Mouse (Mus musculus) hindbrain, embryonic 16.5 days (tissue): ENCODE measurements around the gene Cbarp. TPM values are rescaled to one million over a fixed set of nuclear protein-coding genes. Genes with fewer than 3 reads are reported as not detected.

Experiments
- ATAC-seq: fragments of 200-750 bp; cut with Nextera tagmentation; 2 replicates; pipeline ENCODE4 v1.8.0; 2017; ENCODE audit warnings: moderate TSS enrichment, moderate library complexity
- H3K27ac ChIP-seq: fragments of 300-500 bp; sonication (generic); 2 replicates; pipeline ENCODE4 v1.5.1; 2014; ENCODE audit warnings: low read depth, mild to moderate bottlenecking, control low read depth, low read length, moderate library complexity
- H3K27me3 ChIP-seq: fragments of 300-500 bp; sonication (generic); replicated peaks from 2 replicates; pipeline ENCODE4 v1.6.1; 2014; ENCODE audit warnings: low read length; ENCODE audit not compliant: control insufficient read depth, insufficient read depth
- H3K36me3 ChIP-seq: fragments of 300-500 bp; sonication (generic); 2 replicates; pipeline ENCODE4 v1.6.1; 2014; ENCODE audit warnings: mild to moderate bottlenecking, low read length, moderate library complexity, mixed read lengths; ENCODE audit not compliant: control insufficient read depth, insufficient read depth
- H3K4me1 ChIP-seq: fragments of 300-500 bp; sonication (generic); 2 replicates; pipeline ENCODE4 v1.6.1; 2014; ENCODE audit warnings: low read depth, low read length; ENCODE audit not compliant: control insufficient read depth, insufficient read depth
- H3K4me2 ChIP-seq: fragments of 300-500 bp; sonication (generic); 2 replicates; pipeline ENCODE4 v1.6.1; 2014; ENCODE audit warnings: mild to moderate bottlenecking, low read length, control low read depth, moderate library complexity
- H3K4me3 ChIP-seq: fragments of 300-500 bp; sonication (generic); 2 replicates; pipeline ENCODE4 v1.5.1; 2014; ENCODE audit warnings: mild to moderate bottlenecking, low read length, control low read depth, moderate library complexity
- H3K9ac ChIP-seq: fragments of 300-500 bp; sonication (generic); 2 replicates; pipeline ENCODE4 v1.6.1; 2014; ENCODE audit warnings: low read depth, mild to moderate bottlenecking, control low read depth, low read length, moderate library complexity
- H3K9me3 ChIP-seq: fragments of 300-500 bp; sonication (generic); 2 replicates; pipeline ENCODE4 v1.6.1; 2014; ENCODE audit warnings: mild to moderate bottlenecking, low read length, moderate library complexity; ENCODE audit not compliant: control insufficient read depth
- WGBS: fragments of 180-500 bp; shearing (Covaris S2); extraction: QIAGEN DNeasy Blood & Tissue Kit; methylation state at CpG from one replicate; pipeline ENCODE4 v1.1.7; 2014; 5-methylcytosine and 5-hydroxymethylcytosine counted together
- polyA plus RNA-seq: library from polyadenylated mRNA; unstranded; fragments of >200 nt; fragmentation: Nextera tagmentation; extraction: Ambion mirVana; gene quantifications from 2 replicates; pipeline ENCODE4 v1.2.1, GENCODE M21; 2015

Gene Cbarp
- polyA plus RNA-seq, 1 experiment from 2014 or later, result 130 TPM

GRCm38 (mm10) chr10:80159021-80159560 is 18.5 kb upstream of the Cbarp start:
- H3K9me3 ChIP-seq, result no peaks in the 10 kb centered on the region
- peak overlapping the region; percentile 91 for H3K27ac ChIP-seq
- peak overlapping the region; percentile 80 for H3K4me2 ChIP-seq
- no peaks in the 10 kb centered on the region for H3K27me3 ChIP-seq
- H3K36me3 ChIP-seq, result peaks cover 34% of the 10 kb centered on the region
- peak overlapping the region; percentile 51 for H3K4me3 ChIP-seq
- H3K9ac ChIP-seq, result peak overlapping the region; percentile 65
- H3K4me1 ChIP-seq, result peaks cover 49% of the 10 kb centered on the region
- 8% methylated on average over 12 of the region's 12 CpGs for WGBS
- peak; percentile 20; the same call in 1 of the 2 replicates for ATAC-seq

- peaks cover 52% of the 10 kb centered on the region for H3K4me1 ChIP-seq
- H3K9me3 ChIP-seq, result no peaks in the 10 kb centered on the region
- H3K4me3 ChIP-seq, result no peak overlapping the region; the same call in 1 of the 2 replicates
- no peak overlapping the region for H3K9ac ChIP-seq
- H3K36me3 ChIP-seq, result peaks cover 40% of the 10 kb centered on the region
- no peak for ATAC-seq
- no peaks in the 10 kb centered on the region for H3K27me3 ChIP-seq
- whole genome bisulfite sequencing, result 13% methylated on average over 18 of the region's 18 CpGs
- peak overlapping the region; percentile 91 for H3K27ac ChIP-seq
- H3K4me2 ChIP-seq, result no peak overlapping the region; the same call in 1 of the 2 replicates
These were observed 17.8 kb upstream of the Cbarp start for GRCm38 (mm10) chr10:80158307-80158986.

- H3K9me3 ChIP-seq, result no peaks in the 10 kb centered on the region
- no peak overlapping the region for H3K4me2 ChIP-seq
- no peak overlapping the region for H3K4me3 ChIP-seq
- H3K36me3 ChIP-seq, result peaks cover 40% of the 10 kb centered on the region
- H3K27me3 ChIP-seq, result no peaks in the 10 kb centered on the region
- H3K27ac ChIP-seq, result peak overlapping the region; percentile 91
- no peak for ATAC-seq
- H3K4me1 ChIP-seq, result peaks cover 63% of the 10 kb centered on the region
- 50% methylated on average over 15 of the region's 15 CpGs for WGBS
- H3K9ac ChIP-seq, result peak overlapping the region; percentile 38
These were observed 16.7 kb upstream of the Cbarp start for GRCm38 (mm10) chr10:80157141-80157929.

GRCm38 (mm10) chr10:80156752-80157053 is 16.1 kb upstream of the Cbarp start:
- H3K4me1 ChIP-seq, result peaks cover 66% of the 10 kb centered on the region
- ATAC-seq, result no peak
- H3K4me3 ChIP-seq, result no peak overlapping the region
- H3K27ac ChIP-seq, result peak overlapping the region; percentile 91
- no peak overlapping the region for H3K9ac ChIP-seq
- no peaks in the 10 kb centered on the region for H3K9me3 ChIP-seq
- 53% methylated on average over 7 of the region's 7 CpGs for WGBS
- H3K36me3 ChIP-seq, result peaks cover 40% of the 10 kb centered on the region
- H3K27me3 ChIP-seq, result no peaks in the 10 kb centered on the region
- no peak overlapping the region for H3K4me2 ChIP-seq

GRCm38 (mm10) chr10:80156002-80156751 is 15.5 kb upstream of the Cbarp start:
- Histone ChIP-seq H3K9ac (no peak overlapping the region), H3K4me3 (no peak overlapping the region), H3K27ac (peak overlapping the region; percentile 61), H3K36me3 (peaks cover 40% of the 10 kb centered on the region), H3K9me3 (no peaks in the 10 kb centered on the region), H3K27me3 (no peaks in the 10 kb centered on the region), H3K4me1 (peaks cover 61% of the 10 kb centered on the region), H3K4me2 (no peak overlapping the region)
- ATAC-seq, result no peak
- WGBS, result 80% methylated on average over 29 of the region's 29 CpGs

- WGBS, result 27% methylated on average over 1 of the region's 1 CpGs
- ATAC-seq, result no peak
- no peak overlapping the region; the same call in 1 of the 2 replicates for H3K9ac ChIP-seq
- H3K9me3 ChIP-seq, result no peaks in the 10 kb centered on the region
- peaks cover 40% of the 10 kb centered on the region for H3K36me3 ChIP-seq
- no peaks in the 10 kb centered on the region for H3K27me3 ChIP-seq
- peak overlapping the region; percentile 39; the same call in 1 of the 2 replicates for H3K27ac ChIP-seq
- H3K4me2 ChIP-seq, result no peak overlapping the region
- peaks cover 52% of the 10 kb centered on the region for H3K4me1 ChIP-seq
- no peak overlapping the region for H3K4me3 ChIP-seq
These were observed 14.6 kb upstream of the Cbarp start for GRCm38 (mm10) chr10:80155277-80155676.

GRCm38 (mm10) chr10:80154384-80154783 is 13.7 kb upstream of the Cbarp start:
- Histone ChIP-seq H3K9me3 (no peaks in the 10 kb centered on the region), H3K36me3 (peaks cover 40% of the 10 kb centered on the region), H3K4me1 (peaks cover 50% of the 10 kb centered on the region), H3K27me3 (no peaks in the 10 kb centered on the region), H3K4me3 (no peak overlapping the region), H3K4me2 (no peak overlapping the region), H3K27ac (peak overlapping the region; percentile 37; the same call in 1 of the 2 replicates), H3K9ac (peak overlapping the region; percentile 9; the same call in 1 of the 2 replicates)
- WGBS, result 80% methylated on average over 7 of the region's 7 CpGs
- ATAC-seq, result no peak

GRCm38 (mm10) chr10:80153713-80154112 is 13.1 kb upstream of the Cbarp start:
- Histone ChIP-seq H3K27ac (peak overlapping the region; percentile 98; the same call in 1 of the 2 replicates), H3K9ac (peak overlapping the region; percentile 95; the same call in 1 of the 2 replicates), H3K27me3 (no peaks in the 10 kb centered on the region), H3K9me3 (no peaks in the 10 kb centered on the region), H3K4me2 (0 out of 2 replicates have a peak overlapping the region, but pooled peaks have one; percentile 82), H3K4me3 (peak overlapping the region; percentile 81; the same call in 1 of the 2 replicates), H3K36me3 (peaks cover 40% of the 10 kb centered on the region), H3K4me1 (peaks cover 43% of the 10 kb centered on the region)
- 79% methylated on average over 19 of the region's 19 CpGs for WGBS
- no peak for ATAC-seq
